Mouse (Mus musculus): Measurements from ENCODE around the gene Olfr714. TPM values are rescaled to one million over a fixed set of nuclear protein-coding genes. Genes with fewer than 3 reads are reported as not detected.
"Not testable (repeated sequence)": the region's sequence is repeated elsewhere in the genome, so short reads cannot be mapped to it uniquely, and the experiment has no call there.

The Olfr714 gene
- not detected in 2 replicates for polyA plus RNA-seq (2012)

GRCm38 (mm10) chr7:107070681-107071080 is at the start of gene Olfr714:
Gene Olfr714, plus strand, starts transcription at chr7:107070981.
- TF ChIP-seq GATA1 (IDR thresholded peaks at IDR 0.05; ENCODE audit: low read length), result no peak

GRCm38 (mm10) chr7:107030874-107031273 is 39.9 kb upstream of the Olfr714 start, which contains the start of gene Olfr713:
Gene Olfr713, plus strand, starts transcription at chr7:107031174.
- no peak for TF ChIP-seq GATA1 (IDR thresholded peaks at IDR 0.05; ENCODE audit: low read length)

DNA sequence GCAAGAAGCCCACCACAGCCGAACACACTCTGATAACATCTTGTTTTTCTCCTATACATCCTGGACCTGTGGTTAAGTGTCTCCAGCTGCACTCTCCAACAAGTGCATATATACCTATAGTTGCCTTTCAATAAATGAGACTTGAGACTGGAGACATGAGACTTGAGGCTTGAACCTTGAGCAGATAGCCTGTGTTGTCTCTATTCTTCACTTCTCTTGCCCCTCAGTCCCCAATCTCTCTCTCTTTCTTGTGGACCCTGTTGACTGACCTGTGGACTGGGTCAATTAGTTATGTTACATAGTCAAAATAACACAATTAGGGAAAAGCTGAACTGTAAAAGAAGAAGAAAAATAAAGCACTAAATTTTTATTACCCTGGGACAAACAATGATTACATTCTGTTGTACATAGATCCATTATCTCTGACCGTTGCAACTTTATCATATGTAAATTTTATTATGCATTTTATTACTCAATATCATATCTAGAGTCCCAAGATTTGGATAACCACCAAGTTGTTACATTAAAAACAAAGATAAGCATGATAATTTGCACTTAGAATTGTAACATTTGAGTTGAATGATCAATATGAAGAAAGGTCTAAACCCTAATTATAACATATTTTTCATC is 30.7 kb upstream of the Olfr714 start:
- TF ChIP-seq GATA1 (IDR thresholded peaks at IDR 0.05; ENCODE audit: low read length), result no peak

- no peak for TF ChIP-seq GATA1 (IDR thresholded peaks at IDR 0.05; ENCODE audit: low read length)
These were observed 27.6 kb upstream of the Olfr714 start for GRCm38 (mm10) chr7:107043136-107043535.

- TF ChIP-seq GATA1 (IDR thresholded peaks at IDR 0.05; ENCODE audit: low read length), result no peak
These were observed 26.4 kb upstream of the Olfr714 start for GRCm38 (mm10) chr7:107044407-107044806.

DNA sequence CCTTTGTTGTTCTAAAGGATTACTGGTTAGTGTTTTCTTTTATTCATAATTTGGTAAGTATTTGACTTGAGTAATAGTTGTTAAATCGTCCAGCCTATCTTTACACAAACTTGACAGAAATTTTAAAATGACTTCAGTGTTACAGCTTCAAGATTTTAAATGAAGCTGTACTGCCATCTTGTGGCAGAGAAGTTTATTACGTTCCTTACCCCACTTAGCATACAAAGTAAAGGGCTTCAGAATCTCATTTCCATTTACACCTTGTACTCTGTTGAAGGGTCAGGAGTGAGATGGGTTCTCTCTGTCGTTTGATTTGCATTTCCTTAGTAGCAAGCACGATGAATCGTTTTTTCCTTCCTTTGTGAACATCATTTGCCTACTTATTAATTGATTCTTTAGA is 24.9 kb upstream of the Olfr714 start:
- TF ChIP-seq GATA1 (IDR thresholded peaks at IDR 0.05; ENCODE audit: low read length), result no peak

DNA sequence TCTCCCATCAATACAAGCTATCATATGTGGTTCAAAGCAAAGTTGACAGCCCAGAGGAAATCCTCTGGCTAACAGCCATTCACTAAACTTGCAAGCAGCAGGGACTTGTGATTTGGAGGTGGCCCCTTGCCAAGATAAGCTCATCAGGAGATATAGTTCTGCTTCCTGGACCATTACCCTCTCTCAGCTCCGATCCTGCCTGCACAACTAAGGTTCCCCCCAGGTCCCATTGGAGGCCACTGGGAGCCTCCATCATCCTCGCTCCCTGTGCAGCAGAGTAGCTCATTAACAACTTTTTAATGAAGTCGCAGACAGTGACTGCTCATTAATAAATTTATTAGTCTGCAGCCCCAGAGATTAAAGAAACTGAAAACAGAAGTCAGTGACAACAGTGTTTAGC is 23.2 kb upstream of the Olfr714 start:
- TF ChIP-seq GATA1 (IDR thresholded peaks at IDR 0.05; ENCODE audit: low read length), result no peak

- TF ChIP-seq GATA1 (IDR thresholded peaks at IDR 0.05; ENCODE audit: low read length), result no peak
These were observed 22.1 kb downstream of the Olfr714 start, which contains the start of gene Olfr17 for GRCm38 (mm10) chr7:107092920-107093319. Gene Olfr17, plus strand, starts transcription at chr7:107093220.

DNA sequence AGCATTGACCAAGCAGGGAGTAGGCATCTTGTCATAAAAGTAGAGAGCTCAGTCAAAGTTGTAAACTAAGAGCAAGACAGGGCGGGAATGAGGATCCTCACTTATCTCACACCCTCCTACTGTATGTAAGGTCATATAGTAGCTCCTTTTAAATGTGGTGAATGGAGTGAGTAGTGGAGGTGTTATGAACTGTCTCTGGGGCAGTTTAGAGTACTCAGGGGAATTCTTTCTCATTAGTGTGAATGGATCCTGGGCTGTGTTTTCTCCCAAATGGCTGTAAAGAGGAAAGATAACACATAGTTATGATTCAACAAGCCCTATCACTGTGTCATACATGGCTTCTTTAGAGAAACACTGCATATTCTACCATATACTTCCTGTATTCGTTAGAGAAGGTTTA is 39.5 kb downstream of the Olfr714 start, which contains the start of gene Olfr715b:
Gene Olfr715b (minus strand): TSS at position 101 of the 400 bp plus-strand sequence.
- TF ChIP-seq GATA1 (IDR thresholded peaks at IDR 0.05; ENCODE audit: low read length), result not testable (repeated sequence)

Other genes with a start within 250 kb of the Olfr714 start
- gene Olfr702, start 237.1 kb upstream of the Olfr714 start, polyA plus RNA-seq (2012), result not detected in 2 replicates
- gene Olfr703, start 227.6 kb upstream of the Olfr714 start, polyA plus RNA-seq (2012), result not detected in 2 replicates
- not detected in 2 replicates for gene Olfr704, start 207.8 kb upstream of the Olfr714 start, polyA plus RNA-seq (2012)
- gene Olfr705, start 194.1 kb upstream of the Olfr714 start, polyA plus RNA-seq (2012), result not detected in 2 replicates
- gene Olfr706, start 182.8 kb upstream of the Olfr714 start, polyA plus RNA-seq (2012), result not detected in 2 replicates
- not detected in 2 replicates for gene Olfr707, start 169.7 kb upstream of the Olfr714 start, polyA plus RNA-seq (2012)
- gene Olfr1532-ps1, start 163.0 kb upstream of the Olfr714 start, polyA plus RNA-seq (2012), result not detected in 2 replicates
- gene Olfr709-ps1, start 138.8 kb upstream of the Olfr714 start, polyA plus RNA-seq (2012), result not detected in 2 replicates
- not detected in 2 replicates for gene Olfr710, start 122.7 kb upstream of the Olfr714 start, polyA plus RNA-seq (2012)
- not detected in 2 replicates for gene Olfr6, start 107.0 kb upstream of the Olfr714 start, polyA plus RNA-seq (2012)
- gene Olfr711, start 95.5 kb upstream of the Olfr714 start, polyA plus RNA-seq (2012), result not detected in 2 replicates
- not detected in 2 replicates for gene Olfr2, start 64.9 kb upstream of the Olfr714 start, polyA plus RNA-seq (2012)
- not detected in 2 replicates for gene Olfr713, start 39.8 kb upstream of the Olfr714 start, polyA plus RNA-seq (2012)
- not detected in 2 replicates for gene Olfr17, start 22.2 kb downstream of the Olfr714 start, polyA plus RNA-seq (2012)
- gene Olfr715b, start 39.4 kb downstream of the Olfr714 start, polyA plus RNA-seq (2012), result not detected in 2 replicates
- not detected in 2 replicates for gene Olfr715, start 60.1 kb downstream of the Olfr714 start, polyA plus RNA-seq (2012)
- not detected in 2 replicates for gene Olfr716, start 67.3 kb downstream of the Olfr714 start, polyA plus RNA-seq (2012)
- not detected in 2 replicates for gene Nlrp14, start 96.0 kb downstream of the Olfr714 start, polyA plus RNA-seq (2012)
- not detected in 2 replicates for gene Rbmxl2, start 138.5 kb downstream of the Olfr714 start, polyA plus RNA-seq (2012)

All from G1E-ER4 (cell line).